Mouse (Mus musculus): ENCODE results near the gene Crhr2.

Gene Crhr2

DNA sequence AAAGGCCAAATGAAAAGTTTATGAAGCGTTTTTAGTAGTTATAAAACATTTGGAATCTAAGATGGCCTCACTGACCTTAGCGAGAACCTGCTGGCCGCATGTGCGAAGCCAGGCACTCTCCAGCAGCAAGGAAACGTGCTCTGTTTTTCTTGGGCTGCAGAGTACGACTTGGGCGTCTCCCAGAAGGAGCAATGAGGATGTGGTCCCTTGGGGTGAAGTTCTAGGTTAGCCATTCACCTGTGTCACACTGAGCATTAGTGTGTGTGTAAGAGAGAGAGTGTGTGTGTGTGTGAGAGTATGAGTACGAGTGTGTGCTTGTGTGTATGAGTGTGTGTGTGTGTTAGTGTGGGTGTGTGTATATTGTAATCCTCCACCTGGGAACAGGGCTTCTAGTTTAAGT, 89.6 kb downstream of the Crhr2 start:
- DNase-seq: no peak

Data from thymus, adult 18-20 months (tissue).